Comparison of ENCODE assay signal across 7 mouse cellular contexts in genomic region chr2:180894029-180894623, GRCm38 (mm10). TPM values are rescaled to one million over a fixed set of nuclear protein-coding genes. Genes with fewer than 3 reads are reported as not detected.
DNase-seq lines count a peak whose midpoint lies in the region; ATAC-seq and TF ChIP-seq lines count a peak whose summit lies in the region.

No protein-coding gene starts in this region.

- no peaks in the 10 kb centered on the region for H3K36me3 ChIP-seq in ES-Bruce4 (ENCODE audit: control insufficient read depth, insufficient read depth, low read length, poor library complexity, severe bottlenecking)
- no peaks in the 10 kb centered on the region for H3K36me3 ChIP-seq in embryonic facial prominence, embryonic 11.5 days (replicated peaks; ENCODE audit: control insufficient read depth, insufficient read depth, low read depth, low read length)
- peaks cover 5% of the 10 kb centered on the region; the same call in 1 of the 2 replicates for H3K36me3 ChIP-seq in hindbrain, embryonic 12.5 days
- H3K36me3 ChIP-seq in stomach, embryonic 14.5 days (ENCODE audit: control insufficient read depth, insufficient read depth, low read length), result no peaks in the 10 kb centered on the region

- 1% methylated on average over 57 of the region's 57 CpGs for WGBS in embryonic facial prominence, embryonic 11.5 days
- WGBS in hindbrain, embryonic 12.5 days, result under 1% methylated on average over 56 of the region's 57 CpGs
- under 1% methylated on average over 55 of the region's 57 CpGs for WGBS in stomach, embryonic 14.5 days

- no peak overlapping the region for H3K27ac ChIP-seq in ES-Bruce4 (ENCODE audit: insufficient read depth, low read length)
- H3K27ac ChIP-seq in embryonic facial prominence, embryonic 11.5 days (replicated peaks; ENCODE audit: low read depth, low read length), result peak overlapping the region; percentile 73
- peak overlapping the region; percentile 94 for H3K27ac ChIP-seq in hindbrain, embryonic 12.5 days
- H3K27ac ChIP-seq in stomach, embryonic 14.5 days (ENCODE audit: low read length), result no peak overlapping the region

- no peak for TF ChIP-seq POLR2A in ES-Bruce4 (IDR thresholded peaks at IDR 0.05; ENCODE audit: insufficient read depth, low read length)

- peaks cover 20% of the 10 kb centered on the region for H3K27me3 ChIP-seq in ES-Bruce4 (ENCODE audit: control insufficient read depth, insufficient read depth, low read length, poor library complexity, severe bottlenecking)
- peaks cover 57% of the 10 kb centered on the region for H3K27me3 ChIP-seq in embryonic facial prominence, embryonic 11.5 days (ENCODE audit: control insufficient read depth, insufficient read depth, low read length)
- peaks cover 45% of the 10 kb centered on the region for H3K27me3 ChIP-seq in hindbrain, embryonic 12.5 days
- H3K27me3 ChIP-seq in stomach, embryonic 14.5 days (ENCODE audit: control insufficient read depth, insufficient read depth, low read length), result peaks cover 56% of the 10 kb centered on the region

- H3K9ac ChIP-seq in ES-Bruce4 (ENCODE audit: low read depth, poor library complexity, severe bottlenecking), result peak overlapping the region; percentile 83
- peak overlapping the region; percentile 59 for H3K9ac ChIP-seq in embryonic facial prominence, embryonic 11.5 days (replicated peaks; ENCODE audit: low read length)
- peak overlapping the region; percentile 100 for H3K9ac ChIP-seq in hindbrain, embryonic 12.5 days
- no peak overlapping the region for H3K9ac ChIP-seq in stomach, embryonic 14.5 days (replicated peaks; ENCODE audit: low read depth, low read length)

- peak overlapping the region; percentile 78 for H3K4me2 ChIP-seq in embryonic facial prominence, embryonic 11.5 days (ENCODE audit: low read depth, low read length)
- H3K4me2 ChIP-seq in hindbrain, embryonic 12.5 days (replicated peaks), result peak overlapping the region; percentile 68
- H3K4me2 ChIP-seq in stomach, embryonic 14.5 days (replicated peaks; ENCODE audit: low read depth, low read length), result peak overlapping the region; percentile 68

- TF ChIP-seq CTCF in ES-Bruce4 (IDR thresholded peaks at IDR 0.05; ENCODE audit: low read depth, low read length), result no peak

- peak; percentile 39 for ATAC-seq in embryonic facial prominence, embryonic 11.5 days (replicated peaks; ENCODE audit: insufficient number of reproducible peaks, low FRiP score, low TSS enrichment, low read depth)
- peak; percentile 43 for ATAC-seq in hindbrain, embryonic 12.5 days (ENCODE audit: low FRiP score)
- 0 out of 2 replicates have a peak, but pooled peaks have one; percentile 5 for ATAC-seq in stomach, embryonic 14.5 days (ENCODE audit: insufficient number of reproducible peaks, insufficient read depth, low FRiP score, low read depth)

- TF ChIP-seq EP300 in ES-Bruce4 (IDR thresholded peaks at IDR 0.05; ENCODE audit: insufficient read depth, low read depth, low read length), result no peak

- peak overlapping the region; percentile 71 for H3K4me3 ChIP-seq in ES-Bruce4 (ENCODE audit: low read depth, low read length)
- H3K4me3 ChIP-seq in embryonic facial prominence, embryonic 11.5 days (ENCODE audit: low read depth, low read length), result peak overlapping the region; percentile 48
- peak overlapping the region; percentile 81 for H3K4me3 ChIP-seq in hindbrain, embryonic 12.5 days
- peak overlapping the region; percentile 39 for H3K4me3 ChIP-seq in stomach, embryonic 14.5 days (ENCODE audit: low read depth, low read length)

- no peaks in the 10 kb centered on the region for H3K9me3 ChIP-seq in ES-Bruce4 (replicated peaks; ENCODE audit: control insufficient read depth, insufficient read depth, low read length, poor library complexity, severe bottlenecking)
- H3K9me3 ChIP-seq in embryonic facial prominence, embryonic 11.5 days (replicated peaks; ENCODE audit: control insufficient read depth, low read length), result no peaks in the 10 kb centered on the region
- no peaks in the 10 kb centered on the region for H3K9me3 ChIP-seq in hindbrain, embryonic 12.5 days (replicated peaks)
- H3K9me3 ChIP-seq in stomach, embryonic 14.5 days (ENCODE audit: control insufficient read depth, low read depth, low read length), result no peaks in the 10 kb centered on the region

- peaks cover 5% of the 10 kb centered on the region for H3K4me1 ChIP-seq in ES-Bruce4 (ENCODE audit: control insufficient read depth, insufficient read depth, low read length)
- peaks cover 7% of the 10 kb centered on the region for H3K4me1 ChIP-seq in embryonic facial prominence, embryonic 11.5 days (ENCODE audit: control insufficient read depth, insufficient read depth, low read length)
- peaks cover 63% of the 10 kb centered on the region for H3K4me1 ChIP-seq in hindbrain, embryonic 12.5 days
- H3K4me1 ChIP-seq in stomach, embryonic 14.5 days (ENCODE audit: control insufficient read depth, insufficient read depth, low read length), result peaks cover 21% of the 10 kb centered on the region

- DNase-seq in adrenal gland, adult 2 months, result peak; percentile 68
- peak; percentile 69 for DNase-seq in embryonic facial prominence, embryonic 11.5 days (ENCODE audit: low spot score)
- DNase-seq in left cerebral cortex, adult 18-20 months (ENCODE audit: low spot score in 2 of 2), result peak; percentile 39 to 54
- DNase-seq in lung, postnatal 4 days, result peak; percentile 57 to 65

RNA-seq across cellular contexts. Expression of gene Ythdf1, which starts 26.6 kb away (rescaled TPM):
- 103 and 112 TPM in 2 replicates for polyA plus RNA-seq in ES-Bruce4 (2011; ENCODE audit: insufficient read depth, insufficient read length, low read depth, missing spikeins)
- 10 to 100 TPM; 41.8 to 57.9 TPM for total RNA-seq in adrenal gland, adult 2 months (2021)
- polyA plus RNA-seq in adrenal gland, adult 2 months (2012; rRNA removed), result 18.1 and 29.5 TPM in 2 replicates
- polyA plus RNA-seq in embryonic facial prominence, embryonic 11.5 days (2014; fragmentation: Nextera tagmentation; extraction: Ambion mirVana), result 70.4 and 84.6 TPM in 2 replicates
- 61.0 and 65.0 TPM in 2 replicates for polyA plus RNA-seq in hindbrain, embryonic 12.5 days (2016; fragmentation: Nextera tagmentation; extraction: Ambion mirVana)
- total RNA-seq in left cerebral cortex, adult 18-20 months (2021), result 10 to 100 TPM; 59.0 to 59.7 TPM
- polyA plus RNA-seq in stomach, embryonic 14.5 days (2014; fragmentation: Nextera tagmentation; extraction: Ambion mirVana), result 27.1 and 35.3 TPM in 2 replicates

RNA-seq across cellular contexts. Expression of gene Birc7, which starts 34.7 kb away (rescaled TPM):
- 0.56 and 0.85 TPM in 2 replicates for polyA plus RNA-seq in ES-Bruce4 (2011; ENCODE audit: insufficient read depth, insufficient read length, low read depth, missing spikeins)
- not detected for total RNA-seq in adrenal gland, adult 2 months (2021)
- polyA plus RNA-seq in adrenal gland, adult 2 months (2012; rRNA removed), result not detected in 2 replicates
- polyA plus RNA-seq in embryonic facial prominence, embryonic 11.5 days (2014; fragmentation: Nextera tagmentation; extraction: Ambion mirVana), result 0.18 TPM in 2 replicates
- polyA plus RNA-seq in hindbrain, embryonic 12.5 days (2016; fragmentation: Nextera tagmentation; extraction: Ambion mirVana), result 0.41 TPM in 1 of 2 replicates, not detected in the other
- total RNA-seq in left cerebral cortex, adult 18-20 months (2021), result not detected
- polyA plus RNA-seq in stomach, embryonic 14.5 days (2014; fragmentation: Nextera tagmentation; extraction: Ambion mirVana), result 0.17 TPM in 1 of 2 replicates, not detected in the other

Comparison
In these comparisons a context has a peak if more than half of its experiments do, and no peak if none do; other contexts are left out.
1. H3K27ac ChIP-seq: peak in embryonic facial prominence, embryonic 11.5 days (single experiment) and hindbrain, embryonic 12.5 days (single experiment); none in ES-Bruce4 (single experiment) and stomach, embryonic 14.5 days (single experiment).
2. Peak in every context shown above with its lines, with median percentiles within 50 percentile points of each other: H3K4me3 ChIP-seq, DNase-seq, ATAC-seq and H3K4me2 ChIP-seq.